Mouse (Mus musculus) neural tube, embryonic 11.5 days (tissue): Measurements from ENCODE around the gene Gm49416. TPM values are rescaled to one million over a fixed set of nuclear protein-coding genes. Genes with fewer than 3 reads are reported as not detected.

Experiments used
- ATAC-seq: fragments of 200-750 bp; cut with Nextera tagmentation; 2 replicates; pipeline ENCODE4 v1.8.0; 2017; ENCODE audit warnings: moderate number of reproducible peaks, mild to moderate bottlenecking, moderate TSS enrichment, moderate library complexity; ENCODE audit not compliant: insufficient read depth, low FRiP score, low TSS enrichment
- DNase-seq: peaks from one replicate; pipeline ENCODE4 v3.0.0-alpha.2; 2015; ENCODE audit warnings: low spot score
- H3K27ac ChIP-seq: fragments of 300-500 bp; sonication (generic); 2 replicates; pipeline ENCODE4 v1.5.1; 2014; ENCODE audit warnings: low read depth, mild to moderate bottlenecking, low read length
- H3K27me3 ChIP-seq: fragments of 300-500 bp; sonication (generic); 2 replicates; pipeline ENCODE4 v1.6.1; 2014; ENCODE audit warnings: mild to moderate bottlenecking, low read length, mixed read lengths; ENCODE audit not compliant: control insufficient read depth, insufficient read depth
- H3K36me3 ChIP-seq: fragments of 300-500 bp; sonication (generic); 2 replicates; pipeline ENCODE4 v1.6.1; 2014; ENCODE audit warnings: mild to moderate bottlenecking, low read length, moderate library complexity, mixed read lengths; ENCODE audit not compliant: control insufficient read depth, insufficient read depth
- H3K4me1 ChIP-seq: fragments of 300-500 bp; sonication (generic); 2 replicates; pipeline ENCODE4 v1.6.1; 2014; ENCODE audit warnings: low read length, mixed read lengths; ENCODE audit not compliant: control insufficient read depth, insufficient read depth
- H3K4me2 ChIP-seq: fragments of 300-500 bp; sonication (generic); 2 replicates; pipeline ENCODE4 v1.6.1; 2014; ENCODE audit warnings: low read depth, mild to moderate bottlenecking, moderate library complexity
- H3K4me3 ChIP-seq: fragments of 300-500 bp; sonication (generic); 2 replicates; pipeline ENCODE4 v1.5.1; 2014; ENCODE audit warnings: low read depth, low read length
- H3K9ac ChIP-seq: fragments of 300-500 bp; sonication (generic); 2 replicates; pipeline ENCODE4 v1.6.1; 2014; ENCODE audit warnings: mild to moderate bottlenecking, low read length
- H3K9me3 ChIP-seq: fragments of 300-500 bp; sonication (generic); 2 replicates; pipeline ENCODE4 v1.6.1; 2016; ENCODE audit warnings: low read length; ENCODE audit not compliant: control insufficient read depth
- WGBS: fragments of 180-500 bp; shearing (Covaris S2); extraction: QIAGEN DNeasy Blood & Tissue Kit; methylation state at CpG from one replicate; pipeline ENCODE4 v1.1.7; 2014; 5-methylcytosine and 5-hydroxymethylcytosine counted together
- polyA plus RNA-seq: library from polyadenylated mRNA; unstranded; fragments of >200 nt; fragmentation: Nextera tagmentation; extraction: Ambion mirVana; gene quantifications from 2 replicates; pipeline ENCODE4 v1.2.1, GENCODE M21; 2014

The Gm49416 gene
- polyA plus RNA-seq, 1 experiment from 2014 or later = not detected

DNA sequence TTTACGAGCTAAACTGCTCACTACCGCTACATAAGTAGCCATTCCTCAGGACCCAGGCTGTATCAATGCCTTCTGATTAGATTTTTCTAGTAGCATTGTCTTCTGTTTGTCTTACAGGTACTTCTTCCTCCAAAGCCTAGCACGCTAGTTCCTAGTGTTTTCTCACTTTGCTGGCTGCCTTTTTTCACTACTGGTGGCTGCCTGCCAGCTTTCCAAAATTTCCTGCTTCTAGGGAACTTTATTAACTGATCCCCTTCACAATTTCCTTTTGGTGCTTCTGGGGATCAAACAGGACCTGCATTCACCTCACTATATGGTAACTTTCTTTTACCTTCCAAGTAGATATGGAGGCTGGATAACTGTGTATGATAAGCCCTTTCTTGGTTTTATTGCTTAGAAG, 10.4 kb downstream of the Gm49416 start:
- H3K27ac ChIP-seq = no peak overlapping the region
- ATAC-seq (no peak), DNase-seq (no peak)
- H3K36me3 ChIP-seq = peaks cover 11% of the 10 kb centered on the region
- peak overlapping the region; percentile 94 for H3K9ac ChIP-seq
- H3K4me1 ChIP-seq = peaks cover 18% of the 10 kb centered on the region
- peak overlapping the region; percentile 88 for H3K4me3 ChIP-seq
- H3K27me3 ChIP-seq = no peaks in the 10 kb centered on the region
- peak overlapping the region; percentile 63 for H3K4me2 ChIP-seq
- WGBS = 61% methylated on average over 3 of the region's 3 CpGs
- H3K9me3 ChIP-seq = no peaks in the 10 kb centered on the region

DNA sequence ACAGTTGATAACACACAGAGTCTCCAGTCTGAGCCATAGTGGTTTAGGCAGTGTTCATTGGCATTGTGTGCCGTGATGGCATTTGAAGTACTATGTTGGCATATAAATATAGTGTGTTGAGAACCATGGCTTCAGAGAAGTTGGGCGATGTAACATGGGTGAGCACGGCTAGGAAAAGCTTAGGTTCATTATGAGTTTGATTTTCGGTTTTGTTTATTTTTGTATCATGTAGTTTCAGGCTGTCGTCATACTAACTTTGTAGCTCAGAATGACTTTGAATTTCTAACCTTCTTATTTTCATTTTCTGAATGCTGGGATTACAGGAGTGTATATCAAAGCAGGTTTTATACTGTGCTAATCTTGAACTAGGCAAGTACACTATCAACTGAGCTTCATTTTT, 14.7 kb downstream of the Gm49416 start:
- Histone ChIP-seq H3K4me2 (no peak overlapping the region), H3K27ac (no peak overlapping the region), H3K9ac (no peak overlapping the region), H3K9me3 (no peaks in the 10 kb centered on the region), H3K36me3 (peaks cover 28% of the 10 kb centered on the region), H3K4me1 (peaks cover 8% of the 10 kb centered on the region), H3K4me3 (no peak overlapping the region), H3K27me3 (no peaks in the 10 kb centered on the region)
- WGBS = 94% methylated on average over 5 of the region's 5 CpGs
- no peak for DNase-seq
- no peak for ATAC-seq

DNA sequence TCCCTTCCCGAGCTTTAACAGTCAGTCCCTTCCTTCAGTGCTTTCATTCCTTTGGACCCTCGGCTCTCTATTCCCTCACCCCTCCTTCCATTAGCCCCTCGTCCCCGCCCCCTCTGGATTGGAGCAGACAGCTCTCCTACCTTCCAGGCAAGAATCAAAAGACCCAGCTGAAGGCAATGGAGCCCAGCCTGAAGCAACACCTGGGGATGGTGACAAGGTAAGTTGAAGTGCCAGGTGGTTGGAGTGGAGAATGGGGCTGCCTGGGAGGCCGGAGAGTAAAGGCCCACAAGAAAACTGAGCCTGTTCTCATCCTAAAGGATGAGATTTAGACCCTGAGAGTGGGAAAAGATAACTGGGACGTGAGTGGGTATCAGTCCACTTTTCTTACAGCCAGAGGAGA, 19.8 kb downstream of the Gm49416 start:
- Histone ChIP-seq H3K27me3 (no peaks in the 10 kb centered on the region), H3K4me1 (no peaks in the 10 kb centered on the region), H3K9me3 (no peaks in the 10 kb centered on the region), H3K4me3 (no peak overlapping the region), H3K9ac (no peak overlapping the region), H3K36me3 (peaks cover 56% of the 10 kb centered on the region), H3K4me2 (no peak overlapping the region), H3K27ac (no peak overlapping the region)
- 91% methylated on average over 6 of the region's 6 CpGs for WGBS
- ATAC-seq (no peak), DNase-seq (no peak)

DNA sequence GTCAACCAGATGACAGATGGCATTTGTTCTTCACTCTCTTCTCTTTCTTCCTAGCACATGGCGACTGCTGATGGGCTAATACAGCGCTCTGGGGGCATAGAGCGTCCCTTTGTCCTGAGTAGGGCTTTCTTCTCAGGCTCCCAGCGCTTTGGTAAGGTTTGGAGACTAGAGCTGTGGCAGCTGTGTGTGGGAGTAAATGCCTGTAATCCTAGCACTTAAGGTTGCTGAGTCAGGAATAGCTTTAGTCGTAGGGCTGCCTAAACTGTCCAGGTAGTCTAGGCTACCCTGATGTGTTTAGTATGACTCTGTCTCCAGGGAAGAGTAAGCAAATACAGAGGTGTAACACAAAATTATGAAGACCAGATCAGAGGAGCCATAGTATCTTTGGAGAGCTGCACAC, 23.1 kb downstream of the Gm49416 start:
- ATAC-seq = no peak
- no peaks in the 10 kb centered on the region for H3K27me3 ChIP-seq
- 92% methylated on average over 5 of the region's 5 CpGs for WGBS
- no peaks in the 10 kb centered on the region for H3K9me3 ChIP-seq
- no peak overlapping the region for H3K27ac ChIP-seq
- H3K36me3 ChIP-seq = peaks cover 65% of the 10 kb centered on the region
- H3K4me2 ChIP-seq = no peak overlapping the region
- H3K4me1 ChIP-seq = no peaks in the 10 kb centered on the region
- H3K9ac ChIP-seq = no peak overlapping the region
- no peak for DNase-seq
- H3K4me3 ChIP-seq = no peak overlapping the region

DNA sequence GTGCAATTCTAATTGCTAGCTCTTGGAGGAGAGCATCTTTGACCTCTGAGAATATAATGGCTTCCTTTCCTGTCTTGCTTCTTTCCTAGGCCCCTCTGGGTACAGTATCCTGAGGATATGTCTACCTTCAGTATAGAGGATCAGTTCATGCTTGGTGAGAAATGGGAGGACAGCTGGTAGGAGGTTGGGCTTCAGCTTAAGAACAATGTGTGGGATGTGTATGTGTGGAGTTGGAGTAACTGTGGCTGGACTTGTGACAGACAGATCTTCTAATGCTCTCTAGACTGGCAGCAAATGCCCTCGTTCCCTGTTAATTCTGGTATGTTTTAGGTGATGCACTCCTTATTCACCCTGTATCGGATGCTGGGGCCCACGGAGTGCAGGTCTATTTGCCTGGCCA, 25.5 kb downstream of the Gm49416 start:
- H3K4me1 ChIP-seq = no peaks in the 10 kb centered on the region
- peaks cover 45% of the 10 kb centered on the region for H3K36me3 ChIP-seq
- H3K9me3 ChIP-seq = no peaks in the 10 kb centered on the region
- no peak overlapping the region for H3K27ac ChIP-seq
- H3K9ac ChIP-seq = no peak overlapping the region
- no peak overlapping the region for H3K4me3 ChIP-seq
- no peak for ATAC-seq
- H3K27me3 ChIP-seq = no peaks in the 10 kb centered on the region
- no peak for DNase-seq
- WGBS = 93% methylated on average over 3 of the region's 3 CpGs
- no peak overlapping the region for H3K4me2 ChIP-seq

DNA sequence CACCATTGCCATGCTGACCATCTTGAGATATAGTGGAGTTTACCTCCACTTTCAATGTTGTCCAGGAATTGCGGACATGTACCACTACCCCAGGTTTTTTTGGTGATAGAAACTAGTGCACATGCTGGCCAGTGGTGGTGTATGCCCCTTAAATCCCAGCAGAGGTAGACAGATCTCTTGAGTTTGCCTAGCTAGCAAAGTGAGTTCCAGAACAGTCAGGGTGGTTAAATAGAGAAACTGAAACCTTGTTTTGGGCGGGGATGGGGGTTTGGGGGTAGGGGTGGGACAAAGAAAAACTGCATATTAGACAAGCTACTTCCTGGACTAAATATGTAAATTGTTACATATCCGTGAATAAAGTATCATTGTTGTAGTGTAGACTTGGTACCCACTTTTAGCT, 30.3 kb downstream of the Gm49416 start:
- Histone ChIP-seq H3K9me3 (no peaks in the 10 kb centered on the region), H3K4me1 (peaks cover 12% of the 10 kb centered on the region), H3K27me3 (no peaks in the 10 kb centered on the region), H3K4me2 (no peak overlapping the region), H3K4me3 (no peak overlapping the region), H3K36me3 (peaks cover 16% of the 10 kb centered on the region), H3K9ac (no peak overlapping the region), H3K27ac (no peak overlapping the region)
- DNase-seq = no peak
- 90% methylated on average over 3 of the region's 3 CpGs for WGBS
- no peak for ATAC-seq

DNA sequence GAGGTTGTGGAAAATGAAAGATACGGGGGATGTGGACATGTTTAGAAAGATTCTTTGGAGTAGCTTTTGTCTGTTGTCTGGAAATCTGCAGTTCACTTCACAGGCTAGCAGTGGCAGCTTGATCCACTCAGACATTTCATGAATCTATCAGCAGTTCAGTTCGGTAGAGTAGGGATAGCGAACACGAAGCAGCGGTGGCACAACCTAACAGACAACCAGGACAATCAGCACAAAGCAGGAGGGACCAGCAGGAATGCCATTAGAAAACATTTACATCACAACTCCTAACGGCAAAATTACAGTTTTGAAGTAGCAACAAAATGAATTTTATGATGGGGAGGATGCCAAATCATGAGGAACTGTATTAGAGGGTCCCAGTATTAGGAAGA, 31.0 kb downstream of the Gm49416 start:
- Histone ChIP-seq H3K9me3 (no peaks in the 10 kb centered on the region), H3K9ac (peak overlapping the region; percentile 84), H3K4me1 (peaks cover 12% of the 10 kb centered on the region), H3K27me3 (no peaks in the 10 kb centered on the region), H3K4me3 (peak overlapping the region; percentile 86), H3K27ac (peak overlapping the region; percentile 60), H3K4me2 (peak overlapping the region; percentile 83), H3K36me3 (peaks cover 12% of the 10 kb centered on the region)
- 61% methylated on average over 6 of the region's 6 CpGs for WGBS
- no peak; the same call in 1 of the 2 replicates for ATAC-seq
- no peak for DNase-seq

DNA sequence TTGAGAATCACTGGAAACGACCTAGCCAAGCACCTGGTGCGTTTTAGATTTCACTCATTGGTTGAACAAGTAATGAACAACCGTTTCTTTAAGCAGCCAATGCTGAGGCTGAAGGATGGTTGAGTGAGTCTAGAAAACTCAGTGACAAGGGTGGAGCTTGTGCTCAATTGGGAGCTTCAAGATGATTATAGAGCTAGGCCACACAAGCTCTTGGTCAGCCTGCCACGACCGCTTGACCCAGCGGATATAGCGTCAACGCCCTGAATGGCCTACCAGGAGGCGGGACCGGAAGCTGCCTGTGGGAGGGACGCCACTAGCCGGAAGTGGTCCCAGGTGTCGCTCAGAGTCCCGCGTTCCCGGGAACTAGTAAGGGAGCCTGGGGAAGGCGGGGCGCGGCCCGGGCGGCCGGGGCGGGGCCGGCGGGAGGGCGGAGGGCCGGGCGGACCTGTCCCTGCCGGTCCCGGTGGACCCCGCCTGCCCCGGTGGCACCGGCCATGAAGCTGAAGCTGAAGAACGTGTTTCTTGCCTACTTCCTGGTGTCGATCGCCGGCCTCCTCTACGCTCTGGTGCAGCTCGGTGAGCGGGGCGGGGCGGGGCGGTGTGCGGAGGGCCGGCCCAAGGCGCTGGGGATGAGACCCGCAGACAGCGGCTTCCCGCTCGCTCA, 31.5 kb downstream of the Gm49416 start, which contains the start of gene B3gat3:
B3gat3 (plus strand) TSS at position 302 of the 664 bp plus-strand sequence.
- DNase-seq = peak; percentile 93
- WGBS = 2% methylated on average over 47 of the region's 50 CpGs
- peak; percentile 97 for ATAC-seq
- H3K4me1 ChIP-seq = peaks cover 12% of the 10 kb centered on the region
- peaks cover 7% of the 10 kb centered on the region for H3K36me3 ChIP-seq
- H3K4me2 ChIP-seq = peak within 1 kb of the TSS; percentile 83
- peak within 1 kb of the TSS; percentile 86 for H3K4me3 ChIP-seq
- no peaks in the 10 kb centered on the region for H3K9me3 ChIP-seq
- H3K27ac ChIP-seq = peak within 1 kb of the TSS; percentile 60
- H3K9ac ChIP-seq = peak within 1 kb of the TSS; percentile 84
- no peaks in the 10 kb centered on the region for H3K27me3 ChIP-seq

DNA sequence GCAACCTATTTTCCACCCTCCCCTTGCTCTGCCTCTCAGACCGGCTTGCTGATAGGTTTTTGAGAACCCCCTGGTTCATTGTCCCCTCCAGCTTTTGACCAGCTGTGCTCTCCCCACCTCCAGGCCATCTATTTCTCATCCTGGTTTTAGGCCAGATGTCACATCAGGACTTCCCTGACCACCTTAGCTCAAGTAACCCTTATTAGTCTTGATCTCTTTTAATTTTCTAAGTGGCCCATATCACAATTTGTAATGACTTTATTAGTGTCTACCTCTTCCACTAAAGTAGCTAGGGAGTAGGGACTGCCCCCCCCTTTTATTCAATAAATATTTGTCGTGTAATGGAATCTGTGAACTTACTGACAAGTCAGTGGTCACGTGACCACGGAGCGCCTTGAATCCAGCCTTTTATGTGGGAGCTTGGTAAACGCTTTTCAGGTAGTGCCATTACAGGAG, 32.1 kb downstream of the Gm49416 start:
- 2% methylated on average over 6 of the region's 6 CpGs for WGBS
- peak; percentile 3; the same call in 1 of the 2 replicates for ATAC-seq
- Histone ChIP-seq H3K4me3 (peak overlapping the region; percentile 86), H3K9ac (peak overlapping the region; percentile 84), H3K4me2 (peak overlapping the region; percentile 83), H3K27ac (peak overlapping the region; percentile 60), H3K27me3 (no peaks in the 10 kb centered on the region), H3K9me3 (no peaks in the 10 kb centered on the region), H3K4me1 (peaks cover 12% of the 10 kb centered on the region), H3K36me3 (peaks cover 4% of the 10 kb centered on the region)
- no peak for DNase-seq
